Mouse (Mus musculus) thymus, adult 2 months (tissue): ENCODE measurements around the gene Tnfaip3. TPM values are rescaled to one million over a fixed set of nuclear protein-coding genes. Genes with fewer than 3 reads are reported as not detected.

Source experiments
- DNase-seq: peaks from one replicate; pipeline ENCODE4 v3.0.0; 2021
- H3K27ac ChIP-seq: fragments of 200-500 bp; 2 replicates; pipeline ENCODE4 v1.5.1; 2012; ENCODE audit warnings: low read length, control low read depth; ENCODE audit not compliant: control insufficient read depth, insufficient read depth
- H3K27me3 ChIP-seq: fragments of 200-500 bp; 2 replicates; pipeline ENCODE4 v1.6.1; 2012; ENCODE audit warnings: mild to moderate bottlenecking, low read length, moderate library complexity, mixed read lengths; ENCODE audit not compliant: control insufficient read depth, insufficient read depth
- H3K36me3 ChIP-seq: fragments of 200-500 bp; 2 replicates; pipeline ENCODE4 v1.6.1; 2012; ENCODE audit warnings: mild to moderate bottlenecking, low read length, moderate library complexity; ENCODE audit not compliant: control insufficient read depth, insufficient read depth
- H3K4me1 ChIP-seq: fragments of 200-500 bp; replicated peaks from 2 replicates; pipeline ENCODE4 v1.6.1; 2012; ENCODE audit warnings: low read length; ENCODE audit not compliant: control insufficient read depth, insufficient read depth
- H3K4me3 ChIP-seq: fragments of 200-500 bp; 2 replicates; pipeline ENCODE4 v1.5.1; 2012; ENCODE audit warnings: mild to moderate bottlenecking, low read length, control low read depth, moderate library complexity; ENCODE audit not compliant: control insufficient read depth, insufficient read depth
- CTCF ChIP-seq: fragments of 200-500 bp; IDR thresholded peaks from 2 replicates; pipeline ENCODE4 v1.5.1; 2012; ENCODE audit warnings: mild to moderate bottlenecking, control low read depth, low read length, moderate library complexity, borderline replicate concordance; ENCODE audit not compliant: control insufficient read depth, poor library complexity, insufficient read depth; ENCODE audit errors: extremely low read depth
- POLR2A ChIP-seq: fragments of 200-500 bp; IDR thresholded peaks from 2 replicates; pipeline ENCODE4 v1.6.1; 2012; ENCODE audit warnings: mild to moderate bottlenecking, low read length, control low read depth, moderate library complexity; ENCODE audit not compliant: control insufficient read depth, poor library complexity, insufficient read depth; ENCODE audit errors: extremely low read depth
- WGBS: fragments of 180-500 bp; shearing (Covaris S2); methylation state at CpG from one replicate; pipeline ENCODE4 v1.1.7; 2018; 5-methylcytosine and 5-hydroxymethylcytosine counted together
- polyA plus RNA-seq: library from polyadenylated mRNA; depleted of rRNA; stranded (reverse); fragments of >200 nt; gene quantifications from 2 replicates; pipeline ENCODE4 v1.2.3, GENCODE M21; 2012

Gene Tnfaip3
- polyA plus RNA-seq, 1 experiment, result 41.0 TPM

GRCm38 (mm10) chr10:18995465-18996261 lies 19.8 kb downstream of the Tnfaip3 start:
- Histone ChIP-seq H3K27me3 (no peaks in the 10 kb centered on the region), H3K27ac (no peak overlapping the region), H3K4me1 (peaks cover 7% of the 10 kb centered on the region), H3K36me3 (peaks cover 11% of the 10 kb centered on the region; the same call in 1 of the 2 replicates), H3K4me3 (no peak overlapping the region)
- TF ChIP-seq POLR2A (no peak), CTCF (no peak)
- DNase-seq, result no peak
- 95% methylated on average over 12 of the region's 12 CpGs for WGBS

DNA sequence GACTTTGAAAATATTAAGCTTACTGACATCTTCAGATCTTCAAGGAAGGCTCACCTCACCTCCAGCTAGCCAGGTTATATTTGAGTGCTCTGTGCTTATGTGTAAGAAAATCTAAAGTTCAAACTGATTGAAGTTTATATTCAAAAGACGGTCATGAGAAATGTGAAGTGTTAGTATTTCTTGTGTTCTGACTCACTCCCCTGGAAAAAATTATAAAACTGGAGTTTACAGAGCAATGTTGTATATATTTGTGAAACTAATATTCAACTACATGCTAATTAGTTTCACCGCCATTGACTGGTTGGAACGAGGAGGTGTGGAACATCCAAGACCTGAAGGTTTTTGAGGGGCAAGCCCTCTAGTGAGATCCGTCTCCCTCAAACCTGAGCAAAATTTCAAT lies 22.5 kb downstream of the Tnfaip3 start:
- Histone ChIP-seq H3K4me3 (no peak overlapping the region), H3K27ac (no peak overlapping the region), H3K27me3 (no peaks in the 10 kb centered on the region), H3K4me1 (peaks cover 7% of the 10 kb centered on the region), H3K36me3 (no peaks in the 10 kb centered on the region)
- WGBS, result 93% methylated on average over 4 of the region's 4 CpGs
- TF ChIP-seq POLR2A (no peak), CTCF (no peak)
- no peak for DNase-seq

DNA sequence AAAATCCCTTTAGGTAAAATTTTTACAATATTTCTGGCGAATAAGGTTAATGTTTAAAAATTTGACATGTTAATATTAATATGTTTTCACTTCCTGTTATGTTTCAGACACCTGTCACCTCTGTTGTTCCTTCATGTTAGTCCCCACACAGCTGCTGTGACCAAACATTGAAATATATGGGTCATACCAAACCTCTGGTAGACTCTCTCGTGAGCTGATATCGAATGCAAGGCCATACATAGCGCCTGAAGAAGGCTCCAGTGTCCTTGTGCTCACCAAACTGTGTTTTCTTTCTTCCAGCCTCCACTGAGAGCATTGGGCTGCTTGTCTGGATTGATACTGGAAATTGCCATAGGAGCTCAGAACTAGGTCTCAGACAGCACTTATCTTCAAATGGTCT lies 24.4 kb downstream of the Tnfaip3 start:
- H3K27ac ChIP-seq, result no peak overlapping the region
- no peaks in the 10 kb centered on the region for H3K36me3 ChIP-seq
- no peak overlapping the region for H3K4me3 ChIP-seq
- H3K27me3 ChIP-seq, result no peaks in the 10 kb centered on the region
- TF ChIP-seq CTCF (no peak), POLR2A (no peak)
- peaks cover 11% of the 10 kb centered on the region for H3K4me1 ChIP-seq
- DNase-seq, result no peak
- WGBS, result 77% methylated on average over 4 of the region's 4 CpGs

GRCm38 (mm10) chr10:18987907-18988199 lies 27.6 kb downstream of the Tnfaip3 start:
- no peaks in the 10 kb centered on the region for H3K36me3 ChIP-seq
- no peaks in the 10 kb centered on the region for H3K27me3 ChIP-seq
- H3K4me3 ChIP-seq, result no peak overlapping the region
- no peak for DNase-seq
- TF ChIP-seq CTCF (no peak), POLR2A (no peak)
- H3K27ac ChIP-seq, result no peak overlapping the region
- H3K4me1 ChIP-seq, result peaks cover 9% of the 10 kb centered on the region
- WGBS, result 84% methylated on average over 2 of the region's 2 CpGs

GRCm38 (mm10) chr10:18987046-18987906 lies 28.2 kb downstream of the Tnfaip3 start:
- DNase-seq, result no peak
- TF ChIP-seq CTCF, result no peak
- no peak for TF ChIP-seq POLR2A
- no peaks in the 10 kb centered on the region for H3K27me3 ChIP-seq
- no peaks in the 10 kb centered on the region for H3K36me3 ChIP-seq
- 47% methylated on average over 2 of the region's 2 CpGs for WGBS
- no peak overlapping the region for H3K4me3 ChIP-seq
- H3K27ac ChIP-seq, result no peak overlapping the region
- H3K4me1 ChIP-seq, result peaks cover 9% of the 10 kb centered on the region

DNA sequence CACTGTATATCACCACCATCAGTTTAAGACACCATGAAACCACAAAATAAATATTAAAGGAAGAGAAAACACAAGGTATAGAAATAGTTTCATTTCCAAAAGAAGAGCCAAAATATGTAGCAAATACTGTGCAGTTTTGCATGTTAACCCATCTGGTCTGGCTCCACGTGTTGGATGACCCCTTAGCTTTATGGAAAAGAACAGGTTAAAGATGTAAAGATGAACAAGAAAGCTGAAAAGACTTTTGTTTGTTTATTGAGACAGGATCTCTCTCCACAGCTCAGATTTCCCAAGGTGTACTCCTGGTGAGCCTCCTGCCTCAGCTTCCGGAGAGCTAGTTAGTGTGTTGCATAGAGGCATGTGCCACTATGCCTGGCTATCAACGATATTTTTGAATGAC lies 29.9 kb downstream of the Tnfaip3 start:
- TF ChIP-seq CTCF (no peak), POLR2A (no peak)
- Histone ChIP-seq H3K36me3 (no peaks in the 10 kb centered on the region), H3K27ac (no peak overlapping the region), H3K27me3 (no peaks in the 10 kb centered on the region), H3K4me1 (peaks cover 4% of the 10 kb centered on the region; the same call in 1 of the 2 replicates), H3K4me3 (no peak overlapping the region)
- DNase-seq, result no peak
- 94% methylated on average over 3 of the region's 3 CpGs for WGBS
